Mouse (Mus musculus) liver, postnatal 0 days (tissue): ENCODE measurements at regions not wholly inside any gene's neighbourhood (a gene's known extent, or its start where the extent isn't known, plus 50 kb on each side); places are given as distances from the start of the nearest gene placed in this dataset.
"Not testable (repeated sequence)": the region's sequence is repeated elsewhere in the genome, so short reads cannot be mapped to it uniquely, and the experiment has no call there.

Experiments
- ATAC-seq: fragments of 200-750 bp; cut with Nextera tagmentation; 2 replicates; pipeline ENCODE4 v1.8.0; 2017; ENCODE audit warnings: mild to moderate bottlenecking, moderate library complexity
- DNase-seq: peaks from one replicate; pipeline ENCODE4 v3.0.0-alpha.2; 2016
- H3K27ac ChIP-seq: fragments of 300-500 bp; sonication (generic); 2 replicates; pipeline ENCODE4 v1.5.1; 2014; ENCODE audit warnings: antibody characterized with exemption, moderate library complexity, mild to moderate bottlenecking, low read depth
- H3K27me3 ChIP-seq: fragments of 300-500 bp; sonication (generic); 2 replicates; pipeline ENCODE4 v1.6.1; 2014; ENCODE audit warnings: low read length, control low read depth, mixed read lengths; ENCODE audit not compliant: insufficient read depth
- H3K36me3 ChIP-seq: fragments of 300-500 bp; sonication (generic); replicated peaks from 2 replicates; pipeline ENCODE4 v1.6.1; 2014; ENCODE audit warnings: mild to moderate bottlenecking, control low read depth, low read length, moderate library complexity, mixed read lengths; ENCODE audit not compliant: insufficient read depth
- H3K4me1 ChIP-seq: fragments of 300-500 bp; sonication (generic); 2 replicates; pipeline ENCODE4 v1.6.1; 2014; ENCODE audit warnings: antibody characterized with exemption, mild to moderate bottlenecking, control low read depth; ENCODE audit not compliant: insufficient read depth
- H3K4me2 ChIP-seq: fragments of 300-500 bp; sonication (generic); 2 replicates; pipeline ENCODE4 v1.6.1; 2014; ENCODE audit warnings: low read depth, mild to moderate bottlenecking, low read length, moderate library complexity, mixed read lengths
- H3K4me3 ChIP-seq: fragments of 300-500 bp; sonication (generic); 2 replicates; pipeline ENCODE4 v1.5.1; 2014; ENCODE audit warnings: low read depth, low read length
- H3K9ac ChIP-seq: fragments of 300-500 bp; sonication (generic); replicated peaks from 2 replicates; pipeline ENCODE4 v1.6.1; 2014; ENCODE audit warnings: mild to moderate bottlenecking, moderate library complexity
- H3K9me3 ChIP-seq: fragments of 300-500 bp; sonication (generic); 2 replicates; pipeline ENCODE4 v1.6.1; 2016; ENCODE audit warnings: mild to moderate bottlenecking, control low read depth, low read length, mixed read lengths
- CTCF ChIP-seq: sonication (generic); IDR thresholded peaks from 2 replicates; pipeline ENCODE4 v1.5.1; 2016; ENCODE audit warnings: antibody characterized with exemption, low read depth
- EP300 ChIP-seq: IDR thresholded peaks from 2 replicates; pipeline ENCODE4 v1.6.1; 2016; ENCODE audit warnings: antibody characterized with exemption, low read depth, mild to moderate bottlenecking
- WGBS: fragments of 180-500 bp; shearing (Covaris S2); extraction: QIAGEN DNeasy Blood & Tissue Kit; methylation state at CpG from one replicate; pipeline ENCODE4 v1.1.7; 2014; ENCODE audit not compliant: insufficient replicate concordance; 5-methylcytosine and 5-hydroxymethylcytosine counted together

- Histone ChIP-seq H3K4me3 (no peak overlapping the region), H3K4me1 (peaks cover 11% of the 10 kb centered on the region), H3K9ac (no peak overlapping the region), H3K27me3 (no peaks in the 10 kb centered on the region), H3K27ac (no peak overlapping the region), H3K4me2 (no peak overlapping the region), H3K36me3 (no peaks in the 10 kb centered on the region), H3K9me3 (no peaks in the 10 kb centered on the region)
- no peak for TF ChIP-seq EP300
- DNase-seq (no peak), ATAC-seq (no peak)
- WGBS: 80% methylated on average over 9 of the region's 9 CpGs
Observed at GRCm38 (mm10) chr13:111903931-111904330, 95.1 kb upstream of the Map3k1 start.

- no peak for DNase-seq
- no peak overlapping the region for H3K4me3 ChIP-seq
- no peaks in the 10 kb centered on the region for H3K27me3 ChIP-seq
- H3K4me1 ChIP-seq: peaks cover 11% of the 10 kb centered on the region
- 50% methylated on average over 15 of the region's 17 CpGs for WGBS
- H3K4me2 ChIP-seq: peak overlapping the region; percentile 58
- peak; percentile 26 for ATAC-seq
- TF ChIP-seq EP300 (no peak), CTCF (no peak)
- H3K27ac ChIP-seq: peak overlapping the region; percentile 96
- H3K9ac ChIP-seq: peak overlapping the region; percentile 59
- H3K36me3 ChIP-seq: no peaks in the 10 kb centered on the region
- no peaks in the 10 kb centered on the region for H3K9me3 ChIP-seq
Observed at GRCm38 (mm10) chr13:111904616-111905212, 95.9 kb upstream of the Map3k1 start.

GRCm38 (mm10) chr13:111905213-111905701 is 96.5 kb upstream of the Map3k1 start:
- Histone ChIP-seq H3K4me1 (peaks cover 11% of the 10 kb centered on the region), H3K9me3 (no peaks in the 10 kb centered on the region), H3K27ac (peak overlapping the region; percentile 96), H3K9ac (peak overlapping the region; percentile 59), H3K36me3 (no peaks in the 10 kb centered on the region), H3K4me3 (no peak overlapping the region), H3K27me3 (no peaks in the 10 kb centered on the region), H3K4me2 (peak overlapping the region; percentile 58)
- DNase-seq: peak; percentile 70
- TF ChIP-seq EP300 (peak; percentile 82), CTCF (no peak)
- WGBS: 22% methylated on average over 10 of the region's 10 CpGs
- peak; percentile 96 for ATAC-seq

- TF ChIP-seq EP300: no peak
- no peak for TF ChIP-seq CTCF
- no peak overlapping the region for H3K4me3 ChIP-seq
- no peak overlapping the region for H3K4me2 ChIP-seq
- H3K4me1 ChIP-seq: peaks cover 9% of the 10 kb centered on the region
- no peaks in the 10 kb centered on the region for H3K27me3 ChIP-seq
- no peak for ATAC-seq
- H3K9me3 ChIP-seq: 0 out of 2 replicates have a peak, but pooled peaks cover 3% of the 10 kb centered on the region
- WGBS: 92% methylated on average over 5 of the region's 5 CpGs
- no peaks in the 10 kb centered on the region for H3K36me3 ChIP-seq
- H3K27ac ChIP-seq: no peak overlapping the region
- H3K9ac ChIP-seq: no peak overlapping the region
- DNase-seq: no peak
Observed at GRCm38 (mm10) chr13:111911071-111911470, 102.3 kb upstream of the Map3k1 start.

- peaks cover 9% of the 10 kb centered on the region for H3K4me1 ChIP-seq
- TF ChIP-seq EP300: peak; percentile 87
- TF ChIP-seq CTCF: no peak
- H3K9me3 ChIP-seq: 0 out of 2 replicates have a peak, but pooled peaks cover 3% of the 10 kb centered on the region
- H3K4me3 ChIP-seq: no peak overlapping the region
- H3K27me3 ChIP-seq: no peaks in the 10 kb centered on the region
- peak overlapping the region; percentile 48 for H3K4me2 ChIP-seq
- peak overlapping the region; percentile 61 for H3K27ac ChIP-seq
- WGBS: 53% methylated on average over 11 of the region's 11 CpGs
- no peaks in the 10 kb centered on the region for H3K36me3 ChIP-seq
- DNase-seq (peak; percentile 18), ATAC-seq (peak; percentile 97)
- H3K9ac ChIP-seq: peak overlapping the region; percentile 46; the same call in 1 of the 2 replicates
Observed at GRCm38 (mm10) chr13:111911661-111912312, 103.0 kb upstream of the Map3k1 start.

GRCm38 (mm10) chr13:111914348-111914913 is 105.6 kb upstream of the Map3k1 start:
- WGBS: 75% methylated on average over 5 of the region's 5 CpGs
- no peak for TF ChIP-seq CTCF
- no peak for TF ChIP-seq EP300
- DNase-seq: no peak

GRCm38 (mm10) chr13:111919417-111919816 is 110.6 kb upstream of the Map3k1 start:
- not testable (repeated sequence) for H3K4me2 ChIP-seq, H3K27me3 ChIP-seq, H3K27ac ChIP-seq, H3K4me1 ChIP-seq, H3K4me3 ChIP-seq, H3K9ac ChIP-seq, H3K9me3 ChIP-seq, H3K36me3 ChIP-seq
- DNase-seq (peak; percentile 39), ATAC-seq (peak; percentile 63)
- 65% methylated on average over 11 of the region's 11 CpGs for WGBS

More at GRCm38 (mm10) chr13:111914348-111914913, 105.6 kb upstream of the Map3k1 start:
- H3K4me1 ChIP-seq: peaks cover 9% of the 10 kb centered on the region
- H3K4me3 ChIP-seq: no peak overlapping the region
- 0 out of 2 replicates have a peak, but pooled peaks cover 3% of the 10 kb centered on the region for H3K9me3 ChIP-seq
- no peak overlapping the region for H3K4me2 ChIP-seq
- no peak overlapping the region for H3K27ac ChIP-seq
- no peaks in the 10 kb centered on the region for H3K27me3 ChIP-seq
- no peaks in the 10 kb centered on the region for H3K36me3 ChIP-seq
- no peak overlapping the region for H3K9ac ChIP-seq
- ATAC-seq: no peak
